Mouse (Mus musculus) 416B (cell line): ENCODE measurements around the gene Insig2.
A peak's percentile ranks its signal among the peaks of the same experiment; 100 is the strongest.

Experiments
- DNase-seq: peaks from one replicate; pipeline ENCODE4 v3.0.0; 2011; ENCODE audit warnings: low read depth

Insig2 gene

GRCm38 (mm10) chr1:121332485-121332884, at the start of gene Insig2:
Gene Insig2, minus strand, starts transcription at chr1:121332589.
- no peak for DNase-seq

GRCm38 (mm10) chr1:121381562-121381961, 49.2 kb upstream of the Insig2 start:
- DNase-seq, result no peak

- no peak for DNase-seq
Observed at GRCm38 (mm10) chr1:121380033-121380432, 47.6 kb upstream of the Insig2 start.

DNA sequence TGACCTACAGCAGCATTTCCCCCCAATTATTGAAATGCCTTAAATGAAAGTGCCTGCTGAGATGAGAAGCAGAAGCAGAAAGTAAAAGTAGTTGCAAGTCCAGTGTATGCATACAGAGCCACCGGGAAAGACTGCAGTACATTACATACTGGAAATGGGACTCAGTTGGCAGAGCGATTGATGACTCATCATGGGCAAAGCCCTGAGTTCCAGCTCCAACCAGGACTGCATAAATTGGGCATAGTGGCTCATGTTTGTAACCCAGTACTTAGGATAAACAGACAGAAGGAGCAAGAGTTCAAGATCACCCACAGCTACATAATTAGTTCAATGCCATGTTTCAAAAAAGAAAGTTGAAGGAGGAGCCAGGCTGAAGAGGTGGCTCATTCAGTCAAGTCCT, 45.5 kb upstream of the Insig2 start:
- no peak for DNase-seq

DNA sequence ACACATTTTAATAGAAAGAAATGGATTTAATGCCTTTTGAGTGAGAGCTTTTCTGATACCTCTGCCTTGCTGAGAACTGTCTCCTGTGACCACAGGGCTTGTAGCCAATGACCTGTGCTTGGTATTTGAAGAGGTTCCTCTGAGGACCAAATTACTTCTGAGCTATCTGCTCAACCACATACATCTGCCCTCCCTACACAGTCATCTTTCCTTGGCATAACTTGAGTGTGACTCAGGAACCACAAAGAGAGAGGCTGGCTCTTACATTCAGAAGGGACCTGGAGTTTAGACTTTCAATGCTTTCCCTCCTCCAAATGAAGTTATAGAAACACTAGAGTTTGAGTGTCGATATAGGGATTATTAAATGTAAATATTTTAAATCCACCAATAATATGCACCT, 45.0 kb upstream of the Insig2 start:
- peak; percentile 8 for DNase-seq

DNA sequence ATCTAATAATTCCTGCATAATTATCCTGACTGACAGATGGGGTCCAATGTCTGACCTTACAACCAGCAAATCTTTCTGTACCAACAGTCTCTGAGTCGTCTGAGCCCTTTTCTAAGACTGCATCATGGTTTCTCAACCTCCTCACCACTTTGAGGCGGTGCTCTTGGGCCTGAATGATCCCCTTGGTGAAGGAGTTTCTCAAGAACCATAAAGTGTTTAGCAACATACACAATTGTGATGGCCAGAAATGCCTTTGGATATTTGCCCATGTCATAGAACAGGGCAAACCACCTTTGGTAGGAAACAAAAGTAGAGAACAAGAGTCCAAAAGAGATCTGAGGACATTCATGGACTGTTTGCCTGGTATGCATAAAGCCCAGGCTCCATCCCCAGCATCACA, 41.2 kb upstream of the Insig2 start:
- no peak for DNase-seq

DNA sequence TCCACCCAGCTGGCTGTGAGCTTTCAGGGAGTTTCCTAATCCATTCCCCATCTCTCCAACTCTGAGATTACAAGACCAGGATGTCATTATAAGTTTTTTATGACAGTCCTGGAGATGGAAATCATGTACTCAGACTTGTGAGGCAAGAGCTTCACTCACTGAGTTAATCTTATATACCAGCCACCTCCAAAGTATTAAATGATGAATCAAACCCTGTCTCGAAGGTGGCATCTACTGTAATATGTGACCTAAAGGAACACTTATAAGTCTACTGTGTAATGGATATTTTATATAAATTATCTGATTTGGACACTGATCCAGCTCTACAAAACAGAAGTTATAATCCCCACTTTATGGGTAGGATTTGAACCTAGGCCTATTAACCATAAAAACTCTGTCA, 40.3 kb upstream of the Insig2 start:
- DNase-seq, result no peak

GRCm38 (mm10) chr1:121371449-121371848, 39.1 kb upstream of the Insig2 start:
- DNase-seq, result no peak

GRCm38 (mm10) chr1:121367257-121367656, 34.9 kb upstream of the Insig2 start:
- no peak for DNase-seq

GRCm38 (mm10) chr1:121360561-121360960, 28.2 kb upstream of the Insig2 start:
- no peak for DNase-seq

DNA sequence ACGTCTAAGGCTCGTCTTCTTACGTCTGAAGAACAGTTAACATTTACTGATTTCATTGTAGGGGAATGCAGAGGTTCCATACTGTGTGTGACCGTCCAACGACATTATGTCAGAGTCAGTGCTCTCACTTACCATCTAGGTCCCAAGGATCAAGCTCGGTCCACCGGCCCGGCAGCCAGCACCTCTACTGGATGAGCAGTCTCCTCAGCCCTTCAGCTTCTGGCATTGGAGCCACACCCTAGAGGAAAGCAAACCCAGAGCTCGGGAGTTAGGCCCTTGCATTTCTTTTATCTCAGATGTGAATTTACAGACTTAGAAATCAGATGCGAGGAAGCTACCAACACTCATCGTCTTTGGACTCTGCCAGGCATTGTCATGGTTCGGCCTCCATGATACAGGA, 27.3 kb upstream of the Insig2 start:
- no peak for DNase-seq

DNA sequence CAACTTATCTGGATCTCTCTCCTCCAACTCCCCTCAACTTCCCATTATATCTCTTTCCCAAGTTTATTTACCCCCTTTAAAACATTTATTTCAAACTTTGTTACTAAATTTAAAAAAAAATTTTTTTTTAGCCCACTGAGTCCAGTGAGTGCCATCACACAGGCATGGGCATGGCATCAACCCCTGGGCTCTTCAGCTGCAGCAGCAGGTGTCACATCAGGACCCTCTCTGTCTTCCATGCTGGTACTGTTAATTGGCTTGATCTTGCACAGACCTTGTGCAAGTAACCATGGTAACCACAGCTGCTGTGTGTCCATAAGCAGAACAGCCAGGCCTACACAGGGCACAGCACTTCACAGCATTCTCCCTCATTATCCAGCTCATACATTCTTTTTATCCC, 21.4 kb upstream of the Insig2 start:
- DNase-seq, result no peak

GRCm38 (mm10) chr1:121351037-121351436, 18.6 kb upstream of the Insig2 start:
- DNase-seq, result no peak

DNA sequence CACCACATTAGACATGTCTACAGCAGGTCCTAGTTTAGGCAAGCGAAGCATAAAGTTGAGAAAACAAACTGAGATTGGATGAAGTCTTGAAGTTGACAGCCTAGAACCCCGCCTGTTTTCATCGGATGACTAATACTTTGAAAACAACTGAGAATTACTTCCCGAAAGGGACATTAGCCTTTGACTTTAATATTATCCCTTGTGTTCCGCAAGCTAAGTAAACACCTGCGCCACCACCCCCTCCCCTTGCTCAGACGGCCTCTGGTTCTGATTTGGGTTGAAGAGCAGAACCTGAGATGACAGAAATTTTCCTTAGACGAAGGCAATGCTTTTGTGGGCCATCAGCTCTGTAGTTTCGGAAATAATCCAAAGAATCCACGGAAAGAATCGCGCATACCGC, 18.2 kb upstream of the Insig2 start:
- no peak for DNase-seq

DNA sequence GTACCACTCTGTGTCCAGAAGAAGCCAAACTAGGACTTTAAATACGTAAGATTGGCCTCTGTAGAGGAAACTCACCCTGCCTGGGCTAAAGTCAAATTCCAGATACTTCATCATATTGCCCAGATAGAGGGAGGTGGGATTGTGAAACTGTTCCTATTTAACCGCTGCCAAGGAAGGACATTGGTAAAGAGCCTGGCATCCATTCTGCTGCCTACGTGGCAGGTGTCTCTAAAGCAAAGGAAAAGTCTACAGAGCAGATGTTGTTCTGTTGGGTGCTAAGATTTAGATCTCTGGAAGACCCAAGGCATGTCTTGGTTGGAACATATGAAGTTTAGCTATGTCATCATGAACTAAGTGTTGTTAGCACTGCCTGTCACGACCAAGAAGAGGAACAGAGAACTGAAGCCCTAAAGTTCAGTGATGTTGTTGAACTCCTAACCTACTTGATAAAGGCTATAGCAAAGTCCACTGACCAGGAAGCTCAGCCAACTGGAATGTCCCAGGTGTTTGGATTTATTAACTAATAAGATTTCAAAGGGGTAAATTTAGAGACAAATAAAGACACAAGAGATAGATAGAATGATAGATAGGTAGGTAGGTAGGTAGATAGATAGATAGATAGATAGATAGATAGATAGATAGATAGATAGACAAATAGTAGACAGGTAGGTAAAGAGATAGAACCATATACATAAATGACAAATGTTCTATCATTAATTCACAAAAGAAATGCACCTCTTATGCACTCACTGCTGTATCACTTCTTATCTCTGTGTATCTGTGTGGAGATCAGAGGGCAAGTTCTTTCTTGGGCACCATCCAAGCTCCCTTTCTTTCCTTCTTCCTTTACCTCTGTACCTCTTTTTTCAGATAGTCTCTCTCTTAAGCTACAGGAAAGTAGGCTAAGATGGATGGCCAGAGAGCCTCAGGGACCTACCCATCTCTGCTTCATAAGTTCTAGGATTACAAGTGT, 16.8 kb upstream of the Insig2 start:
- no peak for DNase-seq

- DNase-seq, result no peak
Observed at GRCm38 (mm10) chr1:121343966-121344365, 11.6 kb upstream of the Insig2 start.

- no peak for DNase-seq
Observed at GRCm38 (mm10) chr1:121335789-121336188, 3.4 kb upstream of the Insig2 start.

DNA sequence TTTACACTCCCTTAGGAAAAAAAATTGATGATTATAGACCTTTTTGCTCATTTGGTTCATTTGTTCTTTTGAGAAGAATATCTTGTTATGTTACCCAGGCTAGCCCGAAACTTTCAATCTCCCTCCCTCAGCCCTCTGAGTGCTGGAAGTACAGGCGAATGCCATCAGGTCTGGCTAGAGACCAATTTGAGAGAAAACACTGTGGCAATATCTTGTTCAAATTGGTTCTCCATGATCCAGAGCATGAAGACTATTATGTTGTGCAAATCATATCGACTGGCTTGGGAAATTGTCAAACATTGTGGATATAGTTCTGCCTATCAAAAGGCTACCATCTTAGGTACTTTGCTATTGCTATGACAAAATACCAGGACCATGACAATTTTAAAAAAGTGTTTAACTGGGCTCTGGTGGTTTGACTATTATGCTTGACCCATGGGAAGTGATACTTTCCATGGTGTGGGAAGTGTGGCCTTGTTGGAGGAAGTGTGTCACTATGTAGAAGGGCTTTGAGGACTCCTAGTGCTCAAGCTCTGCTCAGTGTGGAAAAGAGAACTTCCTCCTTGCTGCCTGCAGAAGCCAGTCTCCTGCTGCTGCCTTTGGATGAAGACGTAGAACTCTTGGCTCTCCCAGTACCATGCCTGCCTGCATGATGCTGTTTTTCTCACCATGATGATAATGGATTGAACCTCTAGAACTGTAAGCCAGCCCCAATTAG, 1.8 kb upstream of the Insig2 start:
- peak; percentile 14 for DNase-seq

- DNase-seq, result no peak
Observed at GRCm38 (mm10) chr1:121330621-121331020, 1.8 kb downstream of the Insig2 start.

GRCm38 (mm10) chr1:121329391-121329790, 3.0 kb downstream of the Insig2 start:
- DNase-seq, result no peak

GRCm38 (mm10) chr1:121328193-121328555, 4.2 kb downstream of the Insig2 start:
- DNase-seq, result no peak

DNA sequence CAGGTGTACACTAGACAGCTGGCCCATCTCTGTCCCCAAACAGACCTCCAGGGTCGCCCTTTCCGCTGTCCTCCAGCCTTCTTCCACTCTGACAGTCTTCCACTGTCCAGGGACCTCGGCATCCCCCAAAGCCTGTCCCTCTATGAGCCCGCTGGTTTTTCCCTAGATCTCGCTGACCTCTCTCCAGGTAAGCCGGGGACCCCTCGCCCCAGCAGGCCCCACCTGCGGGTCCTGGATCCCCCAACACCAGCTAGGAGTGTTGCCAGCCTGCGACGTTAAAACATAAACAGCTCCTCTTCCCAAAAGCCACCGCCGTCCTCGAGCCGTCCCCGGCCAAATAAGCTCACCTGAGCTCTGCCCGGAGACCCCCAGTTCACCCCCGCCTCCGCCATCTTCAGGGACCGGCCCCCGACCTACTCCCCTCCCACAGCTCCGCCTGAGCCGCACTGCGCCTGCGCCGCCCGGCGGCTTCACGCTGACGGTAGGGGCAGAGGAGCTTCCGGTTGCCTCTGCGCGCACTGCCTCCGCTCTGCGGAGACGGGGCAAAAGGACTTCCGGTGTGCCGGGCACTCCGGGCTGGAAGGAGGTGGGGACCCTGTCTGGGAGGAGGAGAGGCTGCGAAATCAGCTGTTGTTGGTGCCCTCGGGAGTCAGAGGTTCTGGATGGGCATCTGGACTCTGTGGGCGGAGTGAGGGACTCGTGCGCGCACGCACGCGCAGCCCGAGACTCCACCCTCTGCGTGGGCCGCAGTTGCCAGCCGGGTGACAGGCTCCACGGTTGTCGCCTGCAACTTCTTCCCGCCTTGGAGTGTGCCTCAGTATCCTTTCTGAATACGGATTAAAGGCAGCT, 4.8 kb downstream of the Insig2 start:
- peak; percentile 94 for DNase-seq
